Mouse (Mus musculus): ENCODE results near the gene Pard3. TPM values are rescaled to one million over a fixed set of nuclear protein-coding genes. Genes with fewer than 3 reads are reported as not detected.

The Pard3 gene
- total RNA-seq, 2 experiments from 2014 or later = 26.1 to 28.1 TPM

GRCm38 (mm10) chr8:127269082-127269747 is 205.5 kb downstream of the Pard3 start:
- DNase-seq (ENCODE audit: low spot score in 2 of 2) = no peak
- no peak for TF ChIP-seq CTCF (conservative IDR thresholded peaks at IDR 0.05)
- H3K4me3 ChIP-seq = no peak overlapping the region
- 0 out of 2 replicates have a peak overlapping the region, but pooled peaks have one; percentile 14 for H3K27ac ChIP-seq

- DNase-seq (ENCODE audit: low spot score in 2 of 2) = no peak
- no peak overlapping the region for H3K4me3 ChIP-seq
- no peak for TF ChIP-seq CTCF (conservative IDR thresholded peaks at IDR 0.05)
- no peak overlapping the region for H3K27ac ChIP-seq
Observed at GRCm38 (mm10) chr8:127271186-127271585, 207.5 kb downstream of the Pard3 start.

- no peak overlapping the region for H3K4me3 ChIP-seq
- no peak overlapping the region for H3K27ac ChIP-seq
- DNase-seq (ENCODE audit: low spot score in 2 of 2) = no peak
- TF ChIP-seq CTCF (conservative IDR thresholded peaks at IDR 0.05) = no peak
Observed at GRCm38 (mm10) chr8:127280299-127280974, 216.7 kb downstream of the Pard3 start.

- peak; percentile 34; the same call in 1 of the 2 replicates for TF ChIP-seq CTCF (conservative IDR thresholded peaks at IDR 0.05)
- H3K27ac ChIP-seq = no peak overlapping the region
- DNase-seq (ENCODE audit: low spot score in 2 of 2) = no peak
- no peak overlapping the region for H3K4me3 ChIP-seq
Observed at GRCm38 (mm10) chr8:127281035-127281434, 217.3 kb downstream of the Pard3 start.

- DNase-seq (ENCODE audit: low spot score in 2 of 2) = no peak
Observed at GRCm38 (mm10) chr8:127284462-127285216, 220.9 kb downstream of the Pard3 start.

GRCm38 (mm10) chr8:127287816-127288215 is 224.1 kb downstream of the Pard3 start:
- no peak overlapping the region for H3K27ac ChIP-seq
- H3K4me3 ChIP-seq = no peak overlapping the region
- no peak for TF ChIP-seq CTCF (conservative IDR thresholded peaks at IDR 0.05)
- DNase-seq (ENCODE audit: low spot score in 2 of 2) = no peak

More at GRCm38 (mm10) chr8:127284462-127285216, 220.9 kb downstream of the Pard3 start:
- Histone ChIP-seq H3K27ac (no peak overlapping the region), H3K4me3 (no peak overlapping the region)
- peak; percentile 80 for TF ChIP-seq CTCF (conservative IDR thresholded peaks at IDR 0.05)

- Histone ChIP-seq H3K4me3 (no peak overlapping the region), H3K27ac (no peak overlapping the region)
- no peak for DNase-seq (ENCODE audit: low spot score in 2 of 2)
- TF ChIP-seq CTCF (conservative IDR thresholded peaks at IDR 0.05) = no peak
Observed at GRCm38 (mm10) chr8:127292307-127292706, 228.6 kb downstream of the Pard3 start.

- no peak for DNase-seq (ENCODE audit: low spot score in 2 of 2)
- no peak overlapping the region for H3K27ac ChIP-seq
- TF ChIP-seq CTCF (conservative IDR thresholded peaks at IDR 0.05) = no peak
- no peak overlapping the region for H3K4me3 ChIP-seq
Observed at GRCm38 (mm10) chr8:127293025-127293729, 229.5 kb downstream of the Pard3 start.

- DNase-seq (ENCODE audit: low spot score in 2 of 2) = no peak
Observed at GRCm38 (mm10) chr8:127294061-127294460, 230.4 kb downstream of the Pard3 start.

GRCm38 (mm10) chr8:127295848-127296247 is 232.2 kb downstream of the Pard3 start:
- H3K4me3 ChIP-seq = no peak overlapping the region
- TF ChIP-seq CTCF (conservative IDR thresholded peaks at IDR 0.05) = peak; percentile 34; the same call in 1 of the 2 replicates
- H3K27ac ChIP-seq = no peak overlapping the region
- no peak for DNase-seq (ENCODE audit: low spot score in 2 of 2)

More at GRCm38 (mm10) chr8:127294061-127294460, 230.4 kb downstream of the Pard3 start:
- no peak for TF ChIP-seq CTCF (conservative IDR thresholded peaks at IDR 0.05)
- Histone ChIP-seq H3K4me3 (no peak overlapping the region), H3K27ac (0 out of 2 replicates have a peak overlapping the region, but pooled peaks have one; percentile 20)

- Histone ChIP-seq H3K4me3 (no peak overlapping the region), H3K27ac (no peak overlapping the region)
- no peak for DNase-seq (ENCODE audit: low spot score in 2 of 2)
- TF ChIP-seq CTCF (conservative IDR thresholded peaks at IDR 0.05) = no peak
Observed at GRCm38 (mm10) chr8:127300493-127300892, 236.8 kb downstream of the Pard3 start.

GRCm38 (mm10) chr8:127302847-127303445 is 239.3 kb downstream of the Pard3 start:
- no peak overlapping the region for H3K27ac ChIP-seq
- no peak for DNase-seq (ENCODE audit: low spot score in 2 of 2)
- no peak for TF ChIP-seq CTCF (conservative IDR thresholded peaks at IDR 0.05)
- no peak overlapping the region for H3K4me3 ChIP-seq
